Mouse (Mus musculus) CH12.LX (cell line): Measurements from ENCODE around the gene Ccdc61.

Experiments
- CHD1 ChIP-seq: IDR thresholded peaks from 2 replicates; pipeline ENCODE4 v1.6.1; 2012; ENCODE audit warnings: low read depth, low read length, improper control_type of control experiment, inconsistent platforms
- CTCF ChIP-seq, 2 experiments: IDR thresholded peaks in 1 of 2; conservative IDR thresholded peaks in 1 of 2; 2 replicates each; pipeline ENCODE4 v1.5.1; 2011 to 2012; ENCODE audit warnings: low read depth in 2 of 2, low read length in 2 of 2, improper control_type of control experiment in 1 of 2, inconsistent platforms in 1 of 2, mild to moderate bottlenecking in 1 of 2, moderate library complexity in 1 of 2
- E2F4 ChIP-seq: IDR thresholded peaks from 2 replicates; pipeline ENCODE4 v1.6.1; 2011; ENCODE audit warnings: low read depth, low read length, improper control_type of control experiment; ENCODE audit not compliant: insufficient replicate concordance
- ETS1 ChIP-seq: conservative IDR thresholded peaks from 2 replicates; pipeline ENCODE4 v1.6.1; 2012; ENCODE audit warnings: low read depth, mild to moderate bottlenecking, inconsistent platforms, low read length, improper control_type of control experiment, moderate library complexity
- HCFC1 ChIP-seq: IDR thresholded peaks from 2 replicates; pipeline ENCODE4 v1.6.1; 2012; ENCODE audit warnings: low read depth, mild to moderate bottlenecking, inconsistent platforms, low read length, improper control_type of control experiment
- MAX ChIP-seq: IDR thresholded peaks from 2 replicates; pipeline ENCODE4 v1.6.1; 2011; ENCODE audit warnings: low read length, improper control_type of control experiment
- MEF2A ChIP-seq: IDR thresholded peaks from 2 replicates; pipeline ENCODE4 v1.6.1; 2014; ENCODE audit warnings: low read depth, mild to moderate bottlenecking, inconsistent platforms, low read length, improper control_type of control experiment, borderline replicate concordance
- NELFE ChIP-seq: IDR thresholded peaks from 2 replicates; pipeline ENCODE4 v1.6.1; 2011; ENCODE audit warnings: low read depth, low read length, improper control_type of control experiment
- NRF1 ChIP-seq: IDR thresholded peaks from 2 replicates; pipeline ENCODE4 v1.6.1; 2014; ENCODE audit warnings: low read depth, mild to moderate bottlenecking, inconsistent platforms, low read length, improper control_type of control experiment, moderate library complexity
- POLR2A ChIP-seq: IDR thresholded peaks from 2 replicates; pipeline ENCODE4 v1.6.1; 2011; ENCODE audit warnings: low read depth, mild to moderate bottlenecking, improper control_type of control experiment, low read length
- RAD21 ChIP-seq: IDR thresholded peaks from 2 replicates; pipeline ENCODE4 v1.6.1; 2011; ENCODE audit warnings: low read depth, mild to moderate bottlenecking, low read length, improper control_type of control experiment, moderate library complexity
- TCF12 ChIP-seq: IDR thresholded peaks from 2 replicates; pipeline ENCODE4 v1.6.1; 2014; ENCODE audit warnings: low read depth, mild to moderate bottlenecking, inconsistent platforms, low read length, improper control_type of control experiment
- UBTF ChIP-seq: IDR thresholded peaks from 2 replicates; pipeline ENCODE4 v1.6.1; 2012; ENCODE audit warnings: low read depth, mild to moderate bottlenecking, inconsistent platforms, low read length, improper control_type of control experiment, moderate library complexity
- USF1 ChIP-seq: IDR thresholded peaks from 2 replicates; pipeline ENCODE4 v1.6.1; 2014; ENCODE audit warnings: low read depth, mild to moderate bottlenecking, inconsistent platforms, low read length, improper control_type of control experiment

GRCm38 (mm10) chr7:18875372-18875771 is 34.8 kb downstream of the Ccdc61 start:
- TF ChIP-seq ETS1 (no peak), POLR2A (no peak), HCFC1 (no peak), RAD21 (no peak), CTCF (conservative IDR thresholded peaks at IDR 0.05 in 1 of 2, IDR thresholded peaks at IDR 0.05 in 1 of 2; ENCODE audit: low read depth in 2 of 2, low read length in 2 of 2) (no peak), NRF1 (no peak), MEF2A (no peak), NELFE (no peak), E2F4 (no peak), UBTF (no peak), TCF12 (no peak), CHD1 (no peak), MAX (no peak), USF1 (no peak)
